Mouse (Mus musculus) spleen, adult 2 months (tissue): ENCODE results near the gene Tubd1.

ENCODE experiments used
- CTCF ChIP-seq: fragments of 200-500 bp; IDR thresholded peaks from 2 replicates; pipeline ENCODE4 v1.5.1; 2011; ENCODE audit warnings: mild to moderate bottlenecking, inconsistent platforms; ENCODE audit not compliant: insufficient read depth, insufficient read length, insufficient replicate concordance; ENCODE audit errors: extremely low read depth
- POLR2A ChIP-seq: fragments of 200-500 bp; IDR thresholded peaks from 2 replicates; pipeline ENCODE4 v1.6.1; 2011; ENCODE audit warnings: low read depth, low read length, inconsistent platforms

- TF ChIP-seq CTCF, result no peak
- TF ChIP-seq POLR2A, result no peak
Observed at GRCm38 (mm10) chr11:86571047-86571855, 26.5 kb downstream of the Tubd1 start.
